Comparison of ENCODE assay signal across 20 mouse cellular contexts in genomic region chr13:53753049-53753448, GRCm38 (mm10).
A peak's percentile ranks its signal among the peaks of the same experiment; 100 is the strongest.
DNase-seq lines count a peak whose midpoint lies in the region; ATAC-seq lines count a peak whose summit lies in the region.
"Had no signal": no experiment of that assay in that cellular context is flagged by ENCODE, and none has a peak within 500 bp of the region (broad histone marks: within the 10 kb centered on the region; RNA-seq: fewer than 3 reads in every experiment).

No protein-coding gene starts in this region.

- no peak overlapping the region for H3K27ac ChIP-seq in heart, embryonic 10.5 days
- H3K27ac ChIP-seq in heart, embryonic 12.5 days (ENCODE audit: poor library complexity, severe bottlenecking), result no peak overlapping the region
- no peak overlapping the region for H3K27ac ChIP-seq in embryonic facial prominence, embryonic 10.5 days (replicated peaks)

- H3K27me3 ChIP-seq in heart, embryonic 10.5 days (ENCODE audit: insufficient read depth, poor library complexity, severe bottlenecking), result peaks cover 23% of the 10 kb centered on the region
- peaks cover 31% of the 10 kb centered on the region; the same call in 1 of the 2 replicates for H3K27me3 ChIP-seq in heart, embryonic 12.5 days (replicated peaks)
- H3K27me3 ChIP-seq in embryonic facial prominence, embryonic 10.5 days (replicated peaks; ENCODE audit: low read depth, poor library complexity, severe bottlenecking), result peaks cover 10% of the 10 kb centered on the region

- no peaks in the 10 kb centered on the region for H3K36me3 ChIP-seq in heart, embryonic 10.5 days
- no peaks in the 10 kb centered on the region for H3K36me3 ChIP-seq in heart, embryonic 12.5 days
- no peaks in the 10 kb centered on the region for H3K36me3 ChIP-seq in embryonic facial prominence, embryonic 10.5 days (replicated peaks)
- H3K36me3 ChIP-seq: G1E had no signal

- H3K4me2 ChIP-seq in heart, embryonic 12.5 days, result no peak overlapping the region

- WGBS in heart, embryonic 10.5 days, result 72% methylated on average over 6 of the region's 6 CpGs
- 73% methylated on average over 6 of the region's 6 CpGs for WGBS in heart, embryonic 12.5 days
- WGBS in embryonic facial prominence, embryonic 10.5 days, result 78% methylated on average over 6 of the region's 6 CpGs

- H3K4me3 ChIP-seq in heart, embryonic 10.5 days, result no peak overlapping the region
- no peak overlapping the region for H3K4me3 ChIP-seq in heart, embryonic 12.5 days
- H3K4me3 ChIP-seq in embryonic facial prominence, embryonic 10.5 days, result no peak overlapping the region

- no peaks in the 10 kb centered on the region for H3K9me3 ChIP-seq in heart, embryonic 10.5 days
- H3K9me3 ChIP-seq in heart, embryonic 12.5 days (replicated peaks), result no peaks in the 10 kb centered on the region
- no peaks in the 10 kb centered on the region for H3K9me3 ChIP-seq in embryonic facial prominence, embryonic 10.5 days

- no peak for ATAC-seq in heart, embryonic 12.5 days (ENCODE audit: insufficient number of reproducible peaks, low FRiP score)
- ATAC-seq: activated CD4-positive, CD25-positive, alpha-beta regulatory T cell, adult 4 months; CD4-positive, CD25-positive, alpha-beta regulatory T cell, adult 4 months; Patski had no signal

- H3K9ac ChIP-seq in heart, embryonic 12.5 days, result no peak overlapping the region

- DNase-seq in heart, adult 11 months, result peak; percentile 75
- no peak for DNase-seq in heart, postnatal 25 days (ENCODE audit: low spot score)
- DNase-seq in heart, embryonic 10.5 days (ENCODE audit: low spot score), result peak; percentile 71
- DNase-seq in embryonic facial prominence, embryonic 10.5 days (ENCODE audit: low spot score), result peak; percentile 7
- no peak for DNase-seq in gastrocnemius, adult 18-20 months (ENCODE audit: low spot score)
- DNase-seq: adrenal gland, adult 2 months; adrenal gland, adult 8-10 months; adrenal gland, postnatal 10 days; adrenal gland, postnatal 14 days; adrenal gland, postnatal 25 days; adrenal gland, postnatal 36 days; B cell, adult 2 months; cerebellum, adult 11 months; cerebellum, adult 11-12 months; cerebellum, adult 18-20 months had no signal

- H3K4me1 ChIP-seq in heart, embryonic 10.5 days, result peaks cover 39% of the 10 kb centered on the region
- peaks cover 30% of the 10 kb centered on the region for H3K4me1 ChIP-seq in heart, embryonic 12.5 days (replicated peaks)
- peaks cover 42% of the 10 kb centered on the region for H3K4me1 ChIP-seq in embryonic facial prominence, embryonic 10.5 days

- intact Hi-C loops in heart, postnatal 25 days (cut with DNase I), result no loop called here

Comparison
In these comparisons a context has a peak if more than half of its experiments do, and no peak if none do; other contexts are left out.
1. DNase-seq: peak in heart, adult 11 months (single experiment), heart, embryonic 10.5 days (single experiment) and embryonic facial prominence, embryonic 10.5 days (single experiment); none in heart, postnatal 25 days (single experiment) and gastrocnemius, adult 18-20 months (single experiment).